ENCODE assay signal across 11 mouse cellular contexts in the genomic region with DNA sequence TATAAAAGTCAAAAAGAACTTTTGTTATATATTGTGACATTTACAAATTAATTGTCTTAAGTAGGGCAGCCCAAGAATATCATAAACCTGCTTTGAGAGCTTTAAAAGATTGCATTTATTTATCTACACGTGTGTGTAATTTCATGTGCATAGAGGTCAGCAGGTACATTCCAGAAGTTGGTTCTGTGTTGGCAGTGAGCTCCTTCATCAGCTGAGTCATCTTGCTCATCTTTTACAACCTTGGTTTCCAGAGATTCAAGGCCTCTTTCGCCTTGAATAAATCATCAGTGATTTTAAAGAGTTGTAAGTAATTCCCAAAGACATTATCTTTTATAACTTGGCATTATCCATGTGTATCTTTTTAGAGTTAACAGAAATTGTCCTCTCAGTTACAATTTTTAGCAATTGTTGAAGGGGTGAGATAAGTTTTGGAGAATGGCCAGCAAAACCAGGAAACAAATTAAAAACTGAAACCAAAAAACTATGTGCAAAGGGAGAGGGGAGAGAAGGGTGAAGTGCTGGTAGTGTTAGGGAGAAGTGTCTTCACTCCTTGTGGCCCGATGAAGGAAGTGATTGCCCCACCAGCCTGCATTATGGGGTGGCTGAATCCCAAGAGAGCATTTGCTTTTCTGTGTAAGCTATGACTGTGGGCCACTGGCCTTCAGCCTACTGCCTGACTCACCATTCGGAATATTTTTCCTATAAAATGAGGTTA. TPM values are rescaled to one million over a fixed set of nuclear protein-coding genes. Genes with fewer than 3 reads are reported as not detected.
DNase-seq lines count a peak whose midpoint lies in the region; ATAC-seq lines count a peak whose summit lies in the region.
"Had no signal": no experiment of that assay in that cellular context is flagged by ENCODE, and none has a peak within 500 bp of the region (broad histone marks: within the 10 kb centered on the region; RNA-seq: fewer than 3 reads in every experiment).

No protein-coding gene starts in this region.

- H3K4me1 ChIP-seq in heart, embryonic 10.5 days: peaks cover 36% of the 10 kb centered on the region
- peaks cover 21% of the 10 kb centered on the region for H3K4me1 ChIP-seq in neural tube, embryonic 11.5 days (ENCODE audit: control insufficient read depth, insufficient read depth, low read length)
- peaks cover 24% of the 10 kb centered on the region for H3K4me1 ChIP-seq in neural tube, embryonic 15.5 days

- no peak overlapping the region for H3K27ac ChIP-seq in heart, embryonic 10.5 days
- peak overlapping the region; percentile 54 for H3K27ac ChIP-seq in neural tube, embryonic 11.5 days (ENCODE audit: low read depth, low read length)
- no peak overlapping the region for H3K27ac ChIP-seq in neural tube, embryonic 15.5 days (replicated peaks)
- H3K27ac ChIP-seq: forebrain, embryonic 10.5 days; liver, embryonic 14.5 days had no signal

- H3K9ac ChIP-seq in neural tube, embryonic 11.5 days (ENCODE audit: low read length): no peak overlapping the region
- no peak overlapping the region for H3K9ac ChIP-seq in neural tube, embryonic 15.5 days (replicated peaks)
- H3K9ac ChIP-seq: liver, embryonic 14.5 days had no signal

- WGBS in heart, embryonic 10.5 days: 81% methylated on average over 4 of the region's 4 CpGs
- WGBS in neural tube, embryonic 11.5 days: 74% methylated on average over 4 of the region's 4 CpGs
- 54% methylated on average over 4 of the region's 4 CpGs for WGBS in neural tube, embryonic 15.5 days

- H3K9me3 ChIP-seq in heart, embryonic 10.5 days: no peaks in the 10 kb centered on the region
- no peaks in the 10 kb centered on the region for H3K9me3 ChIP-seq in neural tube, embryonic 11.5 days (ENCODE audit: control insufficient read depth, low read length)
- no peaks in the 10 kb centered on the region for H3K9me3 ChIP-seq in neural tube, embryonic 15.5 days (replicated peaks)
- H3K9me3 ChIP-seq: forebrain, embryonic 10.5 days had no signal

- peak; percentile 32 for ATAC-seq in neural tube, embryonic 11.5 days (ENCODE audit: insufficient read depth, low FRiP score, low TSS enrichment)
- no peak for ATAC-seq in neural tube, embryonic 15.5 days (ENCODE audit: low FRiP score)
- peak; percentile 92 for ATAC-seq in common myeloid progenitor, adult 5-6 weeks (replicated peaks; ENCODE audit: low read depth, poor library complexity, severe bottlenecking)

- no peak overlapping the region for H3K4me3 ChIP-seq in heart, embryonic 10.5 days
- H3K4me3 ChIP-seq in neural tube, embryonic 11.5 days (ENCODE audit: low read depth, low read length): no peak overlapping the region
- H3K4me3 ChIP-seq in neural tube, embryonic 15.5 days (replicated peaks): no peak overlapping the region
- H3K4me3 ChIP-seq: forebrain, embryonic 10.5 days had no signal

- H3K27me3 ChIP-seq in heart, embryonic 10.5 days (ENCODE audit: insufficient read depth, poor library complexity, severe bottlenecking): no peaks in the 10 kb centered on the region
- H3K27me3 ChIP-seq in neural tube, embryonic 11.5 days (ENCODE audit: control insufficient read depth, insufficient read depth, low read length): no peaks in the 10 kb centered on the region
- H3K27me3 ChIP-seq in neural tube, embryonic 15.5 days (replicated peaks): no peaks in the 10 kb centered on the region

- no peak overlapping the region for H3K4me2 ChIP-seq in neural tube, embryonic 11.5 days (ENCODE audit: low read depth)
- H3K4me2 ChIP-seq in neural tube, embryonic 15.5 days: no peak overlapping the region

- no peaks in the 10 kb centered on the region for H3K36me3 ChIP-seq in heart, embryonic 10.5 days
- H3K36me3 ChIP-seq in neural tube, embryonic 11.5 days (ENCODE audit: control insufficient read depth, insufficient read depth, low read length): no peaks in the 10 kb centered on the region
- no peaks in the 10 kb centered on the region for H3K36me3 ChIP-seq in neural tube, embryonic 15.5 days
- H3K36me3 ChIP-seq: forebrain, embryonic 10.5 days had no signal

- DNase-seq in heart, adult 11 months: peak; percentile 87
- DNase-seq in heart, embryonic 10.5 days (ENCODE audit: low spot score): no peak
- no peak for DNase-seq in neural tube, embryonic 11.5 days (ENCODE audit: low spot score)
- peak; percentile 26 for DNase-seq in skeletal muscle tissue, adult 2 months (ENCODE audit: low read depth, low spot score)
- no peak for DNase-seq in frontal cortex, postnatal 14 days (ENCODE audit: low spot score in 2 of 2)
- no peak for DNase-seq in thymus, postnatal 10 days (ENCODE audit: low spot score in 2 of 2)
- DNase-seq: kidney, adult 9 months had no signal

RNA-seq across cellular contexts. Expression of gene Lgr4, which starts 41.4 kb away (rescaled TPM):
- polyA plus RNA-seq in heart, embryonic 10.5 days (2016; fragmentation: Nextera tagmentation; extraction: Ambion mirVana): 10.2 and 12.7 TPM in 2 replicates
- polyA plus RNA-seq in neural tube, embryonic 11.5 days (2014; fragmentation: Nextera tagmentation; extraction: Ambion mirVana): 19.7 and 21.1 TPM in 2 replicates
- polyA plus RNA-seq in neural tube, embryonic 15.5 days (2015; fragmentation: Nextera tagmentation; extraction: Ambion mirVana): 8.3 and 9.8 TPM in 2 replicates
- 0.92 and 1.9 TPM in 2 replicates for total RNA-seq in common myeloid progenitor, adult 5-6 weeks (2017)

RNA-seq across cellular contexts. Expression of gene Ccdc34, which starts 58.8 kb away (rescaled TPM):
- polyA plus RNA-seq in heart, embryonic 10.5 days (2016; fragmentation: Nextera tagmentation; extraction: Ambion mirVana): 24.1 and 29.8 TPM in 2 replicates
- polyA plus RNA-seq in neural tube, embryonic 11.5 days (2014; fragmentation: Nextera tagmentation; extraction: Ambion mirVana): 52.3 and 53.8 TPM in 2 replicates
- polyA plus RNA-seq in neural tube, embryonic 15.5 days (2015; fragmentation: Nextera tagmentation; extraction: Ambion mirVana): 28.3 and 32.7 TPM in 2 replicates
- total RNA-seq in common myeloid progenitor, adult 5-6 weeks (2017): 41.1 and 55.0 TPM in 2 replicates

Comparison
In these comparisons a context has a peak if more than half of its experiments do, and no peak if none do; other contexts are left out.
1. DNase-seq: peak in heart, adult 11 months (single experiment) and skeletal muscle tissue, adult 2 months (single experiment); none in heart, embryonic 10.5 days (single experiment), neural tube, embryonic 11.5 days (single experiment), frontal cortex, postnatal 14 days (0 of 2) and thymus, postnatal 10 days (0 of 2).